Mouse (Mus musculus): Measurements from ENCODE around the gene Eaf2. TPM values are rescaled to one million over a fixed set of nuclear protein-coding genes. Genes with fewer than 3 reads are reported as not detected.

Eaf2 gene
- total RNA-seq, 2 experiments from 2014 or later = 1.0 to 1.2 TPM

DNA sequence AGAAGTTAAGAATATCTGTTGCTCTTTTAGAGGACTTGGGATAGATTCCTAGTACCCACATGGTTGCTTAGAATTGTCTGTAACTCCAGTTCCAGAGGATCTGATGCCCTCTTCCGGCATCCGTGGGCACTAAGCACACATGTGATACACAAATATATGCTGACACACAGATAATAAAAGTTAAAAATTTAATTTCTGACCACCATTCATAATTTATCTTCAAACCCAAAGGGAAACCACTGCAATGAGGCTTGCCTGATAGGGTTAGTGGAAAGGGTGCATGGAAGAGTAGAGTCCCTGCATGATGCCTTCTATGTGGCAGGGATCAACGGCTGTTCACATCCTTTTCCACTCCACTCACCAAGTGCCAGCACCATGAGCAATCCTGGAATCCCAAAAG is 103.1 kb downstream of the Eaf2 start:
- DNase-seq (ENCODE audit: extremely low spot score in 1 of 2, low spot score in 1 of 2) = no peak

DNA sequence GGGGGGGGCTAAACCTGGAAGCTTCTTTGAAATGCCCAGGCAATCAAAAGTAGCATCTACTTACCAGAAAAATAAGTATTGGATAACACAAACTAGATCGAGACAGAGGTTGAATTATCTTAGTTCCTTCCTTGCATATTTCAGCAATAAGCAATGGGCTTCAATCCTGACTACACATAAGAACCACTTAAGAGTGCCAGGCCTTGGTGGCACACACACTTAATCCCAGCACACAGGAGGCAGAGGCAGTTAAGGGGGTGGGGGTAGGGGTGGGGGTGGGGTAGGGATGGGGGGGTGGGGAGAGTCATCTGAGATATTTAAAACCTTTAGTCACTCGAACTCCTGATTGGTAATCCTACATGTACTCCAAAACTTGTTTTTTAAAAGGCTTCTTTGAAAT is 103.6 kb downstream of the Eaf2 start:
- DNase-seq (ENCODE audit: extremely low spot score in 1 of 2, low spot score in 1 of 2) = no peak

DNA sequence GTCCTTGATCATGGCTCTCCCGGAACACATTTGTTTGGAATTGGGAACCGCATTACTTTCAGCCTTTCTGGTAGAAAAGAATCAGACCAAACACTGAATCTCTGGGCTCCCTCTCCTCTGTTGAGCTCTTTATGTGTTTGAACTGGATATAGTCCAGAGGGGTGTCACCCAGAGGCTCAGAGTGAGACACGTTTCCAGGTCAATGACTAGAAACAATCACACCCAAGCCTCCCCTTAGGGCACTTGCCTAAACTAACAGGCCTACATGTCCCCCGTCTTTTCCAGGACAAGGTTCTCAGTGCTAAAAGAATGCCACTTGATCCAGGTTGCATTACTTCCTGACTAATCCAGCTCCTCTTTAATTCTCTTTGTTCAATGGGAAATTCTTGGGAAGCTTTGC is 104.0 kb downstream of the Eaf2 start:
- no peak for DNase-seq (ENCODE audit: extremely low spot score in 1 of 2, low spot score in 1 of 2)

DNA sequence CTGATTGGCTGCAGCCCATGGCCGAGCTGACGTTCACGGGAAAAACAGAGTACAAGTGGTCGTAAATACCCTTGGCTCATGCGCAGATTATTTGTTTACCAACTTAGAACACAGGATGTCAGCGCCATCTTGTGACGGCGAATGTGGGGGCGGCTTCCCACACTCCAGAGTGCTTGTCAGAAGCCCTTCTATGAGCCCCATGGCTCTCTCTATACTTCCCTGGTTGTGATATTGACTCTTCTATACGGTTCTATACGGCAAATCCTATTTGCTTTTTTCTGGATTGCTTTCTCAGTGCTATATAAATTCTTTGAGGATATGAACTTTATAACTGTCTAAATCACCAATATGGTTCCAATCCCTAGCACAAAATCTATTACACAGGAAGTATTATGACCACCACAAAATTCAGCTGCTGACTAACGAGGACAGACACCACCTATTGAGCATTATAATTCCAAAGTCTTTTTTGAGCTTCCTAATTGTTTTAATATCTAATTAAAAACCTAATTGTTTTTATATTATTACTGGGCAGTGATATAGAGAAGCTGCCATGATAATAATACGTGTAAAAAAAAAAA is 104.5 kb downstream of the Eaf2 start:
- DNase-seq (ENCODE audit: extremely low spot score in 1 of 2, low spot score in 1 of 2) = no peak

DNA sequence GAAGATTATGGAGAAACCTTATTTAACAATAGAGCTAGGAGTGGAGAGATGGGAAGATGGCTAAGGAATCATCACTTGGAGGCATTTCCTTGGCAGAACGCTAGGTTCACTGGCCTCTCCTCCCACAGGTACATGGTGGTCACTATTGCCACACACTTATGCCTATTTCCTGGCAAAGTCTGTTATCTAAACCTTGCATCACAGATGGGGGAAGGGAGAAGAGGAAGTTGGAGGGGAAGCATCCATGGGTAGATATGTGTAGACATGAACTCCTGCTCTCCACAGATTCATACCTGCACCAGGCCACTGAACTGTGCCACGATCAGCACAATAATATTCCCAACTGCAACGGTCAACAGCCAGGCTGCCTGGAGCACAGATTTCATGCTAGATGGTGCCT is 122.8 kb downstream of the Eaf2 start:
- DNase-seq (ENCODE audit: extremely low spot score in 1 of 2, low spot score in 1 of 2) = no peak

DNA sequence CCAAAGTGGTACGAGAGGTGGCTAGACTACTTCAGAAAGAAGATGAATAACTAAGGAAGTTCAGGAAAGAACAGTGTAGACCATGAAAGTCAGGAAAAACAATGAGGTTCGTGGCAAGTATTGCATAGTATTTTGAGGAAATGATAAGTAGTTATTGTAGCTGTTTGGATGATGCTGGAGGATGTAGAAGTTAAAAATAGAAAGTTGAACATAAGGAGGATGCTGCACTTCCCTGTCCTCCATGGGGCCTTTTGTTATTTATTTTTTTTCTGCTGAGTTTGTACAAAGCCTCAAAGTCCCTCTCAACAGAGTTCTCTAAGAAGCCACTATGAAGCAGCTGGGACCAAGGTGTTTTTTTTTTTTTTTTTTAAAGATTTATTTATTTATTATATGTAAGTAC is 127.0 kb downstream of the Eaf2 start:
- DNase-seq (ENCODE audit: extremely low spot score in 1 of 2, low spot score in 1 of 2) = no peak

DNA sequence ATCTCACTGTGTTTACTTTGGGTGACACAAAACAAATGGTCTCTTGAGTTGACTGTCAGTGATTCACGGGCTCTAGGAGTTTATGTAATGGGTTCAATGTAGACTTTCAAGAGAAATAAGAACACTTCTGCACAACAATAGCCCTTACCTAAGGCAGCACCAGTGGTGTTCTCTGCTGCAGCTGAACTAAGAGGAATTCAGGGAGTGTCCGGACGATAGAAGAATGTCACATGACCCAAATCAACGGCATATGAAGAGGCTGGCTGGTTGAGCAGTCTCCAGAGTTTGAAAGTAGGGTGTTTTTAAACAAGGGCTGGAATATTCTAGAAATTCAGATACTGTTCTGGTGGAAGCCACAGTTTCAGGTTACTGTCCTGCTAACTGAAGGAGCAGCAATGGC is 127.7 kb downstream of the Eaf2 start:
- no peak for DNase-seq (ENCODE audit: extremely low spot score in 1 of 2, low spot score in 1 of 2)

DNA sequence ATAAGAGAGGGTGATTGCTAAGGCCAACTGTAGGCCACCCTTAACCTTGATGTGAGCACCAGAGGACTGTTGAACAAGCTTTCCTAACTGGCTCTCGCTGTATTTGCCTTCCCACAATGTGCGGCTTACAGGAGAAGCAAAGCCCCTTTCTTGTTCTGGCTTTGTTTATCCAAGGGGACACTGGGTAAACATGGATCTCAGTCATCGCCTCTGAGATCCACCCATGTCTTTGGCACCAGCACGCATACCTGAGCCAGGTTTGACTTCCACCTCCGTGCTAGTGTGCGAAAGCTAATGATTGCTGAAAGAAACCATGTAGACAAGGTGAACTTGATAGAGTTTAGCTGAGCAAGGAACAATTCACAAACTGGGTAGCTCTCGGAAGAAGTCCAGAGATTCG is 131.2 kb downstream of the Eaf2 start:
- no peak for DNase-seq (ENCODE audit: extremely low spot score in 1 of 2, low spot score in 1 of 2)

Small RNA genes lying within 50 kb of the gene (microRNA-seq; reads per million reads assigned to microRNA genes)
- gene Gm22617 = 0 reads per million in 2 experiments

Other genes with a start within 250 kb of the Eaf2 start
- 1 to 10 TPM; 1.0 to 1.1 TPM for gene Cd86, start 208.9 kb downstream of the Eaf2 start, total RNA-seq (2021)
- under 1 TPM; 0.20 to 0.38 TPM for gene Ildr1, start 181.0 kb downstream of the Eaf2 start, total RNA-seq (2021)
- 10 to 100 TPM; 35.1 to 39.8 TPM for gene Slc15a2, start 90.0 kb downstream of the Eaf2 start, total RNA-seq (2021)
- 10 to 100 TPM; 35.8 to 37.6 TPM for gene Iqcb1, start 46.6 kb downstream of the Eaf2 start, total RNA-seq (2021)
- 10 to 100 TPM; 64.7 to 65.0 TPM for gene Golgb1, start 137 bp upstream of the Eaf2 start, total RNA-seq (2021)
- gene Hcls1, start 60.0 kb upstream of the Eaf2 start, total RNA-seq (2021) = 1 to 10 TPM; 4.0 to 4.4 TPM
- gene Fbxo40, start 115.5 kb upstream of the Eaf2 start, total RNA-seq (2021) = not detected
- gene Polq, start 136.8 kb upstream of the Eaf2 start, total RNA-seq (2021) = under 1 TPM; 0.87 to 0.91 TPM

All from layer of hippocampus, postnatal 25 days (tissue).